Mouse (Mus musculus): ENCODE data around the gene Tex19.2. TPM values are rescaled to one million over a fixed set of nuclear protein-coding genes. Genes with fewer than 3 reads are reported as not detected.

The Tex19.2 gene
- total and polyA plus RNA-seq, 3 experiments, result 0.64 to 2.4 (median 1.4) TPM

DNA sequence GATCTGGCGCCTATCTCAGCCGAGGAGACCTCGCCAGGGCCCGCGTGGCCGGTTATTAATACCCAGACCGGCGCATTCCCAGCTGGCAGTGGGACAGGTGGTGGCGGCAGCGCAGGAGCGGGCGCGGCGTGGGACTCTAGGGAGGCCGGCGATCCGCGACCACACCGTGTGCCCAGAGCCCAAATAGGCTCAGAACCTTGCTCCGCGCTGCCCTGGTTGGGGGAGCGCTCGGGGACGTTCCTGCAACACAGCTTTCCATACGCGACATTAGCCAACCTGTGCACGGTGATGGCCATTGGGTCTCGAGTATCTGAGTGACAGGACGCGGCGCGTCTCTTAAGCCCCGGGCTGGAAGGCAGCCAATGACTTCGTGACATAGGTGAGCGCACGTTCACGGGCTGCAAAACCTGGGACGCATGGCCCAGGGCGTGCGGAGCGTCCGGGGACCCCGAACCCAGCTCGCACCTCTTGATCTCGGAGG, 38.0 kb upstream of the Tex19.2 start:
- H3K4me1 ChIP-seq (ENCODE audit: control insufficient read depth in 1 of 2, insufficient read depth in 2 of 2), result no peaks in the 10 kb centered on the region
- no peak overlapping the region for H3K4me2 ChIP-seq (ENCODE audit: insufficient read depth, low read depth, poor library complexity, severe bottlenecking)
- TF ChIP-seq HCFC1 (IDR thresholded peaks at IDR 0.05; ENCODE audit: low read depth, low read length) (no peak), USF1 (IDR thresholded peaks at IDR 0.05; ENCODE audit: low read depth, low read length) (no peak), BHLHE40 (IDR thresholded peaks at IDR 0.05; ENCODE audit: low read depth, low read length) (no peak), JUND (conservative IDR thresholded peaks at IDR 0.05; ENCODE audit: low read depth, low read length) (no peak), NELFE (IDR thresholded peaks at IDR 0.05; ENCODE audit: low read depth, low read length) (no peak), TCF12 (IDR thresholded peaks at IDR 0.05; ENCODE audit: low read depth, low read length) (no peak), RCOR1 (conservative IDR thresholded peaks at IDR 0.05; ENCODE audit: low read depth, low read length) (no peak), CTCF (conservative IDR thresholded peaks at IDR 0.05 in 1 of 2, IDR thresholded peaks at IDR 0.05 in 1 of 2; ENCODE audit: low read depth in 2 of 2, low read length in 2 of 2) (no peak), RAD21 (IDR thresholded peaks at IDR 0.05; ENCODE audit: low read depth, low read length) (no peak), TBP (conservative IDR thresholded peaks at IDR 0.05; ENCODE audit: low read depth, low read length) (no peak)
- H3K27me3 ChIP-seq (replicated peaks), result no peaks in the 10 kb centered on the region
- H3K9ac ChIP-seq (ENCODE audit: insufficient read depth, low read depth), result no peak overlapping the region
- H3K9me3 ChIP-seq (replicated peaks; ENCODE audit: low read length), result no peaks in the 10 kb centered on the region
- in situ Hi-C loops (cut with MboI; ENCODE audit: low pct_ligation_motif_present, low pct_unique_long_range_greater_than_20kb, low sequenced_read_pairs) (no loop called here), dilution Hi-C loops (cut with MboI; ENCODE audit: extremely low pct_ligation_motif_present, extremely low pct_unique_long_range_greater_than_20kb, low sequenced_read_pairs) (no loop called here)
- no peaks in the 10 kb centered on the region for H3K36me3 ChIP-seq (replicated peaks in 1 of 2; ENCODE audit: control insufficient read depth in 1 of 2, insufficient read depth in 1 of 2, low read length in 1 of 2)
- DNase-seq (ENCODE audit: extremely low read depth), result no peak
- no peak overlapping the region for H3K4me3 ChIP-seq (replicated peaks in 1 of 3; ENCODE audit: low read depth in 2 of 3, low read length in 2 of 3, poor library complexity in 1 of 3)
- H3K27ac ChIP-seq (ENCODE audit: insufficient read depth, low read depth), result no peak overlapping the region
- no peaks in the 10 kb centered on the region for H3K79me2 ChIP-seq (replicated peaks; ENCODE audit: control insufficient read depth, extremely low read depth, insufficient read depth, poor library complexity, severe bottlenecking)

DNA sequence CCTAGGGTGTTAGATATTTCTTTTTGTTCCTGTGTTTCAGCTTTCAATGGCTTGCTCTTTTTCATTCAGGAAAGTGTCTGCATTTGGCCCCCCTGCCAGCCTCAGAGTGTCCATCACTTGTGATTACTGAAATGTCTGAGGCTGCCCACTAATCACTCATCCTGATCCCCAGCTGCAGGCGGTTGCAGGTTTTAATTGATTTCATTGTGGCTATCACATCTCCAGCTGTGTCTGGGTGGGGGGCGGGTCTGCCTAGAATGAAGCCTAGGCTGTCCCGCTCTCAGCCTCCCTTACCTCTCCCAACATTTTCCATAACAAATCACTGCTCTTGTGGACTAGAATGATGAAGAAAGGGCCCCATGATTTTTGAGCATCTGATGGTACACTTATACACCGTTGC, 35.7 kb upstream of the Tex19.2 start:
- H3K27ac ChIP-seq (ENCODE audit: insufficient read depth, low read depth), result no peak overlapping the region
- no peak overlapping the region for H3K9ac ChIP-seq (ENCODE audit: insufficient read depth, low read depth)
- H3K4me2 ChIP-seq (ENCODE audit: insufficient read depth, low read depth, poor library complexity, severe bottlenecking), result no peak overlapping the region
- dilution Hi-C loops (cut with MboI; ENCODE audit: extremely low pct_ligation_motif_present, extremely low pct_unique_long_range_greater_than_20kb, low sequenced_read_pairs), result no loop called here
- TF ChIP-seq MAFK (IDR thresholded peaks at IDR 0.05; ENCODE audit: insufficient replicate concordance, low read length) (no peak), TCF12 (IDR thresholded peaks at IDR 0.05; ENCODE audit: low read depth, low read length) (no peak), HCFC1 (IDR thresholded peaks at IDR 0.05; ENCODE audit: low read depth, low read length) (no peak), JUN (IDR thresholded peaks at IDR 0.05; ENCODE audit: insufficient read depth, low read depth, low read length) (no peak), CHD1 (IDR thresholded peaks at IDR 0.05; ENCODE audit: low read depth, low read length) (no peak)
- no peak overlapping the region for H3K4me3 ChIP-seq (replicated peaks in 1 of 3; ENCODE audit: low read depth in 2 of 3, low read length in 2 of 3, poor library complexity in 1 of 3)
- no peaks in the 10 kb centered on the region for H3K36me3 ChIP-seq (replicated peaks in 1 of 2; ENCODE audit: control insufficient read depth in 1 of 2, insufficient read depth in 1 of 2, low read length in 1 of 2)
- H3K79me2 ChIP-seq (replicated peaks; ENCODE audit: control insufficient read depth, extremely low read depth, insufficient read depth, poor library complexity, severe bottlenecking), result no peaks in the 10 kb centered on the region
- no peaks in the 10 kb centered on the region for H3K27me3 ChIP-seq (replicated peaks)
- H3K9me3 ChIP-seq (replicated peaks; ENCODE audit: low read length), result no peaks in the 10 kb centered on the region
- in situ Hi-C loops (cut with MboI; ENCODE audit: low pct_ligation_motif_present, low pct_unique_long_range_greater_than_20kb, low sequenced_read_pairs), result no loop called here
- no peak for DNase-seq (ENCODE audit: extremely low read depth)
- H3K4me1 ChIP-seq (ENCODE audit: control insufficient read depth in 1 of 2, insufficient read depth in 2 of 2), result no peaks in the 10 kb centered on the region

DNA sequence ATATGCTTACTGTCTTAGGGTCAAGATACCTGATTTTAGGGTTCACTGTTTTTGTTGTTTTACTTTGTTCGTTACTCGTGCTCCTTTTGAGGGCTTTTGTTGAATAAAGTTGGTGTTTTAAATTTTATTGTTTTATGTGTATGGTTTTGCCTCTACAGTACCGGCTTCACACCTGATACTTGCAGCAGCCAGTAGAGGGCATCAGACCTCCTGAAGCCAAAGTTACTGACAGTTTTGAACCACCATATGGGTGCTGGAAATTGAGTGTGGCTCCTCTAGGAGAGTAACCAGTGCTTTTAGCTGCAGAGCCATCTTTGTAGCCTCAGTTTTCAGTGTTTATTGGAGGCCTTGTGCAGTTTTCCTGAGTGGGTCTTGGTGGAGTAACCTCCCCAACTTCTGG, 29.7 kb upstream of the Tex19.2 start:
- no peak overlapping the region for H3K9ac ChIP-seq (ENCODE audit: insufficient read depth, low read depth)
- peaks cover 2% of the 10 kb centered on the region for H3K27me3 ChIP-seq (replicated peaks)
- H3K4me1 ChIP-seq (ENCODE audit: control insufficient read depth in 1 of 2, insufficient read depth in 2 of 2), result no peaks in the 10 kb centered on the region
- no peaks in the 10 kb centered on the region for H3K79me2 ChIP-seq (replicated peaks; ENCODE audit: control insufficient read depth, extremely low read depth, insufficient read depth, poor library complexity, severe bottlenecking)
- no peak overlapping the region for H3K27ac ChIP-seq (ENCODE audit: insufficient read depth, low read depth)
- no peaks in the 10 kb centered on the region for H3K36me3 ChIP-seq (replicated peaks in 1 of 2; ENCODE audit: control insufficient read depth in 1 of 2, insufficient read depth in 1 of 2, low read length in 1 of 2)
- no peak overlapping the region for H3K4me3 ChIP-seq (replicated peaks in 1 of 3; ENCODE audit: low read depth in 2 of 3, low read length in 2 of 3, poor library complexity in 1 of 3)
- TF ChIP-seq RAD21 (IDR thresholded peaks at IDR 0.05; ENCODE audit: low read depth, low read length) (peak; percentile 41), SMC3 (IDR thresholded peaks at IDR 0.05; ENCODE audit: low read depth, low read length) (peak; percentile 51), CTCF (conservative IDR thresholded peaks at IDR 0.05 in 1 of 2, IDR thresholded peaks at IDR 0.05 in 1 of 2; ENCODE audit: low read depth in 2 of 2, low read length in 2 of 2) (peak in 1 of 2 experiments; percentile 69; a peak in 2 of 4 replicates), NRF1 (IDR thresholded peaks at IDR 0.05; ENCODE audit: low read depth, low read length) (no peak), GABPA (IDR thresholded peaks at IDR 0.05; ENCODE audit: insufficient replicate concordance, low read depth, low read length) (no peak)
- peaks cover 3% of the 10 kb centered on the region for H3K9me3 ChIP-seq (replicated peaks; ENCODE audit: low read length)
- dilution Hi-C loops (cut with MboI; ENCODE audit: extremely low pct_ligation_motif_present, extremely low pct_unique_long_range_greater_than_20kb, low sequenced_read_pairs), result no loop called here
- DNase-seq (ENCODE audit: extremely low read depth), result peak; percentile 31
- in situ Hi-C loops (cut with MboI; ENCODE audit: low pct_ligation_motif_present, low pct_unique_long_range_greater_than_20kb, low sequenced_read_pairs), result no loop called here
- no peak overlapping the region for H3K4me2 ChIP-seq (ENCODE audit: insufficient read depth, low read depth, poor library complexity, severe bottlenecking)

Measured in CH12.LX (cell line).